Mouse (Mus musculus) left cerebral cortex, postnatal 25 days (tissue): ENCODE results near the gene Mansc4. TPM values are rescaled to one million over a fixed set of nuclear protein-coding genes. Genes with fewer than 3 reads are reported as not detected.

Experiments used
- DNase-seq, 2 experiments: peaks; one replicate each; pipeline ENCODE4 v3.0.0; 2022; ENCODE audit warnings: low spot score in 2 of 2, mixed read lengths in 1 of 2
- intact Hi-C: fragments of 180-260 bp; cut with DNase I; formaldehyde crosslinking; loops from one replicate; pipeline ENCODE4 v1.15.1; 2025
- total RNA-seq, 2 experiments: library from RNA; stranded (reverse); gene quantifications; 2 replicates each; pipeline ENCODE4 v1.2.3; 2021

The Mansc4 gene
- total RNA-seq, 2 experiments from 2014 or later = 0.32 to 0.48 TPM

DNA sequence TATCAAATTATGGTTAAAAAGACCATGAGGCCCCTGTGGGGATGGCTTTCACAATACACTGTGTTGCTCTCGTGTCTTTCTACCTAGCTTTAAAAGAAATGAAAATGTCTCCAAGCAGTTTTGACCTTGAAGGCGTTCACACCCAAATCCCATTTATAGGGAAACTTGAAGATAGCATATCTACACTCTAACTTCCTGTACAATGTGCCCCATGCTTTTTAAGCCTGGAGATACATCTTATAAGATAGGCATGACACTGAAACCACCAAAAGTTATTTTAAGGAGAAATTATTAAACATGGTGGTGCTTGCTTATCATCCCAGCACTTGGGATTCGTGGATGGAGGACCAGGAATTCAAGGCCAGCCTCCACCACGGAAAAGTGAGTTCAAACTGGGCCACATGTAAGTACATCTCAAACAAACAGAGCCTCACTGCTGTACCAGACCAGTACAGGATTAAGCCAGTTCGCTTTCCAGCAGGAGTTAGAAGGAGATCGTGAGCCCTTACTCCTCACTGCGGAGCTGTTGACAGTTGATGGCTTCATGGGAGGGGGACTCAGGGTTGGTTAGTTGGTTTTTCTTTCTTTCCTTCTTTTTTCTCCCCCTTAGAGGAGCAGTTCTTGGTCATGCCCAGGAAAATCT lies 1.3 kb downstream of the Mansc4 start:
- intact Hi-C loops = no loop called here
- DNase-seq = no peak

DNA sequence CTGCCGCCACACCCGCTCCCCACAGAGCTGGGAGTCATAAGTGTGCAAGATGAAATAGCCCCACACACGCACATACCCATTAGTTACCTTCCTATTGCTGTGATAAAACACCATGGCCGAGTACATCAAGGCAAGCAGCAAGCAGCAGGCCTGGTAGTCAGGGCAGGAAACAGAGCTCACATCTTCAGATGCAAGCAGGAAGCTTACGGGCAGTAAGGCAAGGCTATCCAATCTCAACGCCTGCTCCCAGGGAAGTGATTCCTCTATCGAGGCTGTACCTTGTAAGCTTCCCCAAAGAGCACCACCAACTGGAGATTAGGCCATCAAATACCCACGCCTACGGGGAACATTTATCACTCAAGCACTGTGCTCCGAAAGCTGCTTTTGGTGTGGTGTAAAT lies 6.9 kb downstream of the Mansc4 start:
- intact Hi-C loops = no loop called here
- DNase-seq = no peak

DNA sequence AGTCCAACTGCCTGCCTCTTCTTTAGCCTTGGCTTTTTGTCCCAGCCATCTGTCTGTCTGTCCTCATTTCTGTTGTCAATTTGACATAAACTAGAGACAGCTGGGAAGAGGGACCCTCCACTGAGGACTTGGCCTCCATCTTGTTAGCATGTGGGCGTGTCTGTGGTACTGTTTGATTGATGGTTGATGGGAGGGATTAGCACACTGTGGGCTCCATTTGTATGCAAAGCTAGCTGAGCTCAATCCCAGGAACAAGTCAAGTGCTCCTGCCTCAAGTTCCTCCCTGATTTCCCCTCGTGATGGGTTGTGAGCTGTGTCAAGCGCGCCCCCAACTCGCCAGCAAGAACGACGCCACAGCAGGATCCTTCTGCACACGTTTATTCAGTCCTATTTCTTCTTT lies 10.0 kb downstream of the Mansc4 start:
- intact Hi-C loops = no loop called here
- no peak for DNase-seq

DNA sequence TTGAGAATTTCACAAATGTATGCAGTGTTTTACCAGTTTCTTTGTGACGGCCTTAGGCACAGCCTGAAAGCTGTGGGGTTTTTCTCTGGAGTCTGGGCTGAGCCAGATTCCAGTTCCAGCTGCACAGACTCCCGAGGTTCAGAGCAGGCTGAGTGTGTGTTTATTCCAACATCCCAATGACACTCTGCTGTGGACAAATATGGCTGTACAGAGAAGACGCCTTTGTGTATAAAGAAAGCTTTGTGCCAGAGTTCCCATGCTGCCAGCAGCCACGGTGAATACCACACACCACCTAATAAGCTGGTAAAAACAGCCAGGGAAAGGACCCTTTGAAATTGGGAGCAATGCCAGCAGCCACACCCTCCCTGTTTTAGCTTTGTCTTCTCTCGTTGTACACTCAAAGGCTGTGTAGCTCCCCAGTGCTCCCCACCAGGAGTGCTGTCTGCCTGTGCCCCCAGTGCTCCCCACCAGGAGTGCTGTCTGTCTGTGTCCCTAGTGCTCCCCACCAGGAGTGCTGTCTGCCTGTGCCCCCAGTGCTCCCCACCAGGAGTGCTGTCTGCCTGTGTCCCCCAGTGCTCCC lies 10.9 kb downstream of the Mansc4 start:
- intact Hi-C loops = no loop called here
- DNase-seq = peak in 1 of 2 experiments; percentile 17

DNA sequence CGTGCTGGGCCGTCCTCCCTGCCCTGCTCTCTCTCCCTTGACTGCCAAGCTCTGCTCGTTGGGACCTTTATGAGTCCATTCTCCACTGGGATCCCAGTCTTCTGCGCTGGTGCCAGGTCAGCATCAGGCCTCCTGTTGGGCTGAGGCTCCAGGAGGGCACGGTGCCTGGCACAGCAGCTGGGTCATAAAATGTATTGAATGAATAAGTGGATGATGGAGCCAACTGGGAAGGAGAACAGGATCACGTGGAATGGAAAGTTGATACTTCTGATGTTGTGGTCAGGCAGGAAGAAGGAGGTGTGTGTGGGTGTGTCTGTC lies 21.9 kb downstream of the Mansc4 start:
- DNase-seq = no peak

DNA sequence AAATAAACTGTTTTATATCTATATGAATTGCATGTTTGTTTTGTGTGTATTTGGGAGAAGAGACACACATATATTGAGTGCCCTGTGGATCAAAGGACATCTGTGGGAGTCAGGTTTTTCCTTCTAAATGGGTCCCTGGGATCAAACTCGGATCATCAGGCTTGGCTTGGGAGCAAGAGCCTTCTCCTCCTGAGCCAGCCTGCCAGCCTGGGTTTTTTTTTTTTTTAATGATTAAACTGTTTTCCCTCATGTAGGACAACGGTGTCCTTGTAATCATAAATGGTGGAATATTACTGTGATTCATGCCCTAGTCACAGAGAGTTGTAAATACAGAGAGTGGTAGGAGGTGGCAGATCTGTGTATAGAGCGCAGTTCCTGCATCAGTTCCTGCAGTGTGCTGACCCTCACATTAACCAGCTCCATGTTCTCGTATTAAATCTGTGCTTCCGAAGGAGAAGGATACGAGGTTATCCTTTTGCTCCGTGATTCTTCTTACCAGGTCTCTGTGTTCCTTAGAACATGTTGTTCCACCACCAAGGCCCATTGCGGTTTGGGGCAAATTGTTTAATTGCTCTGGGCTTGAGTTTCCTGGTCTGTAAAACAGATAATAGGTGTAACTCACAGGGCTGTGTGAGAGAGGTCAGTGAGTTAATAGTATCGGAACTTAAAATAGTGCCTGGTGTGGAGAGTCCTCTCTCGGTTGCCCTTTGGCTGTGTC lies 22.4 kb downstream of the Mansc4 start:
- intact Hi-C loops = no loop called here
- DNase-seq = no peak

More for the DNA sequence above, 21.9 kb downstream of the Mansc4 start:
- intact Hi-C loops = no loop called here

DNA sequence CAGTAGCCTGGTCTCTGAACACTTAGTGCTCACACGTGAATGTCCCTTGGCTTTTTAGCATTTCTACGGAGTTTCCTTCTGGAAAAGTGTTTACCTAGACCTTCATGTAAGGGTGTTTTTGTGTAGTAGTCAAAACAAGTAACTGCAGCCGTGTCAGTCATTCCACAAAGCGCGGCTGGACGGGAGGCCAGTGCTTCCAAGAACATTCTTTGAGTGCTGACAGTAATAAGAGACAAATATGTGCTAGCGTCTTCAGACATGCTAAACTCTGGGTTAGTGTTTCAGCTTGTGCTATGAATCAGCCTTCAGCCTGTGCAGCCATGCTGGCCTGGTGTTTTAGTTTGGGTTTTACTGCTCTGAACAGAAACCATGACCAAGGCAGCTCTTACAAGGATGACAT lies 24.1 kb downstream of the Mansc4 start:
- intact Hi-C loops = no loop called here
- no peak for DNase-seq

DNA sequence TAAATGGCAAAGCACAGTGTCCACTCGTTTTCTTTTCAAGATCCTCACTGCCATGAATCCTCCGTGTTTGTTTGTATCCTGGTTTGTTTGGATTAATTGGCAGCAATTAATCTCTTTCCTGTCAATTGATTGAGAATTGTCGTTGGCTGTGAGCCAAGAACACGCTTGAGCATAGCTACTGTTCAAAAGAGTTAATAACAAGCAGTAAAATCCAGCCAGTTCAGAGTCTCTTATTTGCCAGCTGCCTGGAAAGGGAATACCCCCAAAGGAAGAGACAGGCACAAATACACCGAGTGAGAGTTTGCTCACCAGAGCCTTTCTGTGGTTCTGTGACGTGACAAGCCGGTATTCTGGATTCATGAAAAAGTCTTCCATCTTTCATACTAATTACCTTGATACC lies 24.8 kb downstream of the Mansc4 start:
- intact Hi-C loops = no loop called here
- DNase-seq = no peak

DNA sequence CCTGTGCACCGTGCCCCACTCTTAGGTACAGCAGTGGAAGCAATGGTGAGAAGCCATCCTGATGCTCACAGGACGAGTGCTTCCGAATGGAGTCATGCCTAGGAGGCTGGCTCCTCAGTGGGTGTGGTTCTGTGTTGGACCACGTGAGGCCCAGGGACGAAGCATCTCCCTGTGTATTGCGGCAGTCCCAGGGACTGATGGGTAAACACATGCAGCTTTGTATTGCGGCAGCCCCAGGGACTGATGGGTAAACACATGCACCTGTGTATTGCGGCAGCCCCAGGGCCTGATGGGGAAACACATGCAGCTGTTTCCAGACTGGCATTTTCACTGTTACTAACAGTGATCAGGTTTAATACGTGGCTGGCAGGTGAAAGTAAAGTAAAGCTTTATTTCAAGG lies 25.2 kb downstream of the Mansc4 start:
- intact Hi-C loops = no loop called here
- no peak for DNase-seq

DNA sequence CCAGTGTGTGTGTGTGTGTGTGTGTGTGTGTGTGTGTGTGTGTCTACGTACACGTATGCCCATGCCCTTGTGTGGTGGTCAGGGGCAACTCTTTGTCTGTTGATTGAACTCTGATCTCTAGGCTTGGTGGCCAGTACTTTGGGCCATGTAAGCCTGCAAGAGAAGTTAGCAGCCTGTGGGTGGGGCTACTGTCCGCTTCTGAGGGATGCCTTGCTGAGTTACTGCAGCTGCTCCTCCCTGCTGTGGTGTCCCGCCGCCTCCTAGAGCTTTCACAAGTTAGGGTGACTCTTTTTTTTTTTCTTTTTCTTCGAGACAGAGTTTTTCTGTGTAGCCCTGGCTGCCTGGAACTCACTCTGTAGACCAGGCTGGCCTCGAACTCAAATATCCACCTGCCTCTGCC lies 27.5 kb downstream of the Mansc4 start:
- intact Hi-C loops = no loop called here
- no peak for DNase-seq

DNA sequence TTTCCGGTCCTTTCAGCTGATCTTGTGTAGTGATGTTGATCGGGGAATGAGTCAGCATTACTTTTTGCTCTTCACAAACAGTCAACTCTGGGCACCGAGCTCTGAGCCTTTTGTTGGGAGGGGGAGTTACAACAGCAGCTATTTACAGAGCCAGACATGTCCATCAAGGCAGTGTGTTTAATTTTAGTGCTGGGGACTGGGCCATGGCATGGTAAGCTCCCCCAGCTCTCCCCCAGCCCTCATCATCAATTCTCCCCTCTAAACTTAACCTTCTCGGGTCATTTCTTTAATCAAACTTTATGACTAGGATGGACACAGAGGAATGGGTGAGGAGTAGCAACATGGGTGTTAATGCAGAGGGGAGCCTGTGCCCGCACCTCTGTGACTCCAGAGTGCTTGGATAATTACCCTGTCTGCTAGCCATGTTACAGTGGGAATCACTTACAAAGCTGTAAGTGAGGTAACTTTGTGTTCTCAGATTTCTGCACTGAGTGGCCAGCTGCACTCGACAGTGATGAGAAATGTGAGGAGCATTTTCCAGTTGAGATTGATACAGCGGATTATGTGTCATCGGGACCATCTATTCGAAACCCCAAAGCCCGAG lies 31.4 kb downstream of the Mansc4 start:
- DNase-seq = no peak
- intact Hi-C loops = no loop called here

DNA sequence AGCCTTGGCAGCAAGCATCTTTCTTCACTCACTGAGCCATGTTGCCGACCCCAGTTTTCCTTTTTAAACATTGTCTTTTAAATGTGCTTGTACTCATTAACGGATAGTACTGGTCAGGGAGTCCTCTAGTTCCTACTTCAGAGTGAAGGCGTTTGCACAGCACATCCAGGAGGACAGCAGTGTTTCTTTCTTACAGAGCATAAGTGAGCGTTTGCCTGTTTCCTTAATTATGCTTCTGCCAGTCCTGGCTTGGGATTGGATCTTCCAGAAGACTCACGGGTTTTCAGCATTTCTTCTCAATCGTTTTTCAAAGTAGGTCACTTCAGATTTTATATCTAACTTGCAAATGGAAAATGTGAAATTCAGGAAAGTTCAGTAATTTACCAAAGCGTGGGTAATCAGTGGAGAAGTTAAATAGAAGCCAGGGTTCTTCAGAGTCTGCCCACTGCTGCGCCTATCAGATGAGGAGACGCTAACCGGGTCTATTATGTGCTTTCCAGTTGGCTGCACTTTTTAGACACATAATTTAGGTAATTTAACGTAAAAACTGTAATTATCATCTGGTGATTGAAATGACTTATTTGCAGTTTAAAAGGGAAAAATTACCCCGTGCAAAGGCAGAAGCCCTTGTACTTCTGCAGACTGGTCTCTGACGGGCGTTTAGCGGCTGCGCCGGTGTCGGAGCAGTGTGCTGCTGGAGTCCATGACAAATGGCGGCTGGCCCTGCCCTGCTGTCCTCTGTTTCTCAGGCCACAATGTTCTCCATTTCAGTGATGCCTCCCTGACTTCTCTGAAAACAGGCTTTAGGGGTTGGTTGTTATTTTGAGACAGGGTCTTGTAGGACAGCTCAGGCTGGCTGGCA lies 32.8 kb downstream of the Mansc4 start:
- DNase-seq = peak in 1 of 2 experiments; percentile 41
- intact Hi-C loops = no loop called here

DNA sequence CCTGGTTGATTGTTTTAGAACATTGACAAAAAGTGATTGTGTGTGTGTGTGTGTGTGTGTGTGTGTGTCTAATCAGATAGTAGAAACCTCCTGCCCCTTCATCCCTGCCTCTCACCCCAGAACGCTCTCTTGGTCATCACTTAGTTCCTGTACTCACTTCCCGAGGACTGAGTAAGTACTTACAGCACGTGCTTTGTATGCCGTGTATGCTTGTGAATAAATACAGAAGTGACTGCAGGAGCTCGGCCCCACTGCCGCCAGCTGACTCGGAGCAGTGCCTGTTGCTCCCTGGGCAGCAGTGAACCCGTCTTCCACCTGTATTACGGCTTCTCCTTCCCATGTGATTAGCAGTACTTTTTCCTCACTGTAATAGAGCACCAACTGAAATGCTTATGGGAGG lies 34.4 kb downstream of the Mansc4 start:
- no peak for DNase-seq
- intact Hi-C loops = no loop called here

DNA sequence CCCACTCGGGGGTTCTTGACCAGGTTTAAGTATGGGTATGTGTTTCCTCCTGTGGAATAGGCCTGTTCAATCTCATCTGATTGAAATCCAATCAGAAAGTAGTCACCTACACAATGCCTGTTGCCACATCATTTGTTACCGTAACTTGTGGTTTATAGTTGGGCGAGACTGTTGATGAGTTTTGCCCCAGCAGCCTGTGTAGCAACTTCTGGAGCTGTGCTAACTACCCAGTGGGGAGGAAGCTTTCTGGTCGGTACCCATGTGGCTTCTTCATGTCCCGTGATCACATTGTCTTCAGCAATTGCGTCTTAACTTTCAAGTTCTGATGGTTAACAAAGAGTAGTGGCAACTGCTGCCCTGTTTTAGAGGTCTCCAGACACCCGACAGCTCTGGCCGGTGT lies 35.2 kb downstream of the Mansc4 start:
- no peak for DNase-seq
- intact Hi-C loops = no loop called here

DNA sequence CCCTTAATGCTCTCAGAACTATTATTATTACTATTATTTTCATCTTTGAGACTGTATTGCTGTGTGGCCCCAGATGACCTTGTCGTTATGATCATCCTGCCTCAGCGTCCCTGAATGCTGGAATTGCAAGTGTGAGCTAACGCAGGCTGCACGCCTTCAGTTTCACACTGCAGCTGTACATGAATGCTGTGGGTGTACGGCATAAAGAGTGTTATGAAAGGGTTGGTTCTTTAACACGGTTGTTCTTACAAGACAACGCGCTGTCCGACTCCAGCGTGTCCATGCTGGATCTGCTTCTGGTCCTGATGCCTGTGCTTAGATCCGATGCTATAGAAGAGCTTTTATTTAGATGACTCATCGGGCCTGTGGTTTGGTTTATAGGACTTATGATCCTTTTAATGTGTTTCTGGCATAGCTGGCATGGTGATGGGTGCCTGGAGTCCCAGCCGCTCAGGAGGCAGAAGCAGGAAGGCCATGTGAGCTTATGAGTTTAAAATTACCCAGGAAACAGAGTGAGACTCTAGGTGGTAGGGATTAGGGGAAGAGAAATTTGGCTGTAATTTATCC lies 37.5 kb downstream of the Mansc4 start:
- peak in 1 of 2 experiments; percentile 65 for DNase-seq
- intact Hi-C loops = loop anchor here (10.0 kb wide), 1 partner anchor 425 kb away; the partner anchor contains the start of gene Ccdc91

DNA sequence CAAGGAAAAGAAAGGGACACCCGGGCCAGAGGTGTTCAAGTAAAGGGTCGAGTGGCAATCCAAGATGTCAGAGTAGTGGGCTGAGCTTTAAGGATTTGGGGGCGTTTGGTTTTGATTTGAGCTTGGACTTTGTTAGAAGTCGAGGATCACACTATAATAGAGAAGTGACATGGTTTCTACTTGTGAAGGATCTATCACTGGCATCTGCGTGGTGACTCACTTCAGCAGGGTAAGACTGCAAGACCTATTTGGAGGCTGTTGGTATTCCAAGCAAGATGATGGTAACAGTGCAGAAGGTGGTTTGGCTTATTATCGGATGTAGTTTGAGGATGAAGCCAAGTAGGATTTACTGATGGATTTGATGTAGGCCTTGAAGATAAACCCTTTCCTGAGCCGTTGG lies 43.2 kb downstream of the Mansc4 start:
- intact Hi-C loops = loop anchor here (10.0 kb wide), 1 partner anchor 431 kb away; the partner anchor contains the start of gene Ccdc91
- no peak for DNase-seq

DNA sequence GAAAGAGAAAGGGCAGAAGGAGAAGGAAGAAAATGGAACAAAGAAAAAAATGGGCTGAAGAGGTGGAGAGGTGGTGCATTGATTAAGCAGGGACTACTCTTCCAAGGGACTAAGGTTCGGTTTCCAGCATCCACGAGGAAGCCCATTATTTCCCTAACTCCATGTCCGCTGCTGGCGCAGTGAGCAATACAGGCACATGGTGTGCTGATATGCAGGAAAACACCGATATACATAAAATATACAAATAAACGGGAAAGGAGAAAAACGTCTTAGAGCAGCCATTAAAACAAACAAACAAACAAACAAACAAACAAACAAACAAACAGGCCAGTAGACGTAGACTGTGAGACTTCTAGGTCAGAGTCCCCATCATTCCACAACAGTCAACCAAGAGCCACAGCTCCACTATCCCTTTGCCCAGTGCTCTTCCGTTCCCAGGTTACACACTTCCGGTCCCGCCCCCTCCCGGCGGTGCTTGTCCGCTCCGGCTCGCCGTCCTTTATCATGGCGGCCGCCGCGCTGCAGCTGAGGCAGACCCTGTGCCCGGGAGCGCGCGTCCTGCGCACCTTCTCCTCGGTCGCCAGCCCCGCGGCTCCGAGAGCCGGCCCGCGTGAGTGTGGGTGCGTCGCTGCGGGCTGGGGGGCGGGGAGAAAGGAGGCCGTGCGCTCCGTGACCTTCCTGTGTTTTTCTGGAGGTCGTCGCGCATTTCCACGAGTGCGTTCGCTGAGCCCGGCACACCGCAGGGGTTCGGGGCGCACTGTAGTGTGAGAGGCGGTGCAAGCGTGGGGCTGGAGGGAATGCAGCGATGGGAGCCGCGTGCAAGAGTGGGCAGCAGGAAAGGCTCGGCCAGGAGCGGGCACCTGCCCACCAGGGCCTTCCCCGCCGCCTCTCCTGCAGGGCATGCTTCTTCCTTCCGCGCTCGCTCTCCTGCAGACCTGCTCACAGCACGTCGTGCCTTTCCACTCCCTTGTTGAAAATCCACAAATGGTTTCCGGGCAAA lies 44.2 kb downstream of the Mansc4 start, which contains the start of gene Mrps35:
Gene Mrps35, plus strand, starts transcription at position 474 of the 1,000 bp plus-strand sequence.
- intact Hi-C loops = loop anchor here (10.0 kb wide), 1 partner anchor 432 kb away; the partner anchor contains the start of gene Ccdc91
- DNase-seq = peak; percentile 89 to 92

DNA sequence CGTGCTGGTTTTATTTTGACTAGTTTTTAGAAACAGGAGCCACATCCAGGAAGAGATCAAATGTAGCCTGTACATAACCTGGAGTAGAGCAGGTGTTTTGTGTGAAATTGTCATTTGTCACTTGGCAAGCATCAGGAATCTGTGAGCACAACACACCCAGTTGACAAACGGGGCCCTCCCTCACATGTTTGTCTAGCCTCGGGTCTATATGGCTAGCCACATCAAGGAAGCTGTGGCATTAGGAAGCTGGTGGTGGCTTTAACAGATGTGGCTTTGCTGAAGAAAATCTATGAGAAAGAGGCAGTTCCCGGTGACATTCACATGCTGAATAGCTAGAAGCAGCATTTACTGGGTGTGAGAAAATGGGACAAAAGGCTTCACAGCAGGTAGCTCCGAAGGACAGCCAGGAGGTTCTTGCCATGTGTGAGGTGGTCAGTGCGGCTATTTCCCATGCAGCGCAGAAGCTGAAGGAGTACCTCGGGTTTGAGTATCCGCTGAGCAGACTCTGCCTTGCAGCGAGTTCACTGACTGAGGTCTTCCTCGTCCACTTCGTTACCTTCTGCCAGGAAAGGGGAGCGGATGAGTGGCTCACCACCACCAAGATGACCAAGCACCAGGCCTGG lies 54.4 kb downstream of the Mansc4 start, which contains the start of gene Rep15:
Gene Rep15, plus strand, starts transcription at position 282 of the 623 bp plus-strand sequence.
- intact Hi-C loops = no loop called here
- DNase-seq = no peak
